Mouse (Mus musculus): ENCODE results near the gene 1810046K07Rik.

The 1810046K07Rik gene

GRCm38 (mm10) chr9:51310515-51310914 is 18.2 kb downstream of the 1810046K07Rik start:
- in situ Hi-C loops (cut with MboI; ENCODE audit: unreplicated experiment in 2 of 2) = loop anchor here in 1 of 2 experiments (25.0 kb wide), 1 partner anchor 848 kb away; no protein-coding TSS in a partner anchor

- in situ Hi-C loops (cut with MboI; ENCODE audit: unreplicated experiment in 2 of 2) = loop anchor here in 1 of 2 experiments (25.0 kb wide), 1 partner anchor 844 kb away; no protein-coding TSS in a partner anchor
Measured at GRCm38 (mm10) chr9:51306351-51306750, 22.4 kb downstream of the 1810046K07Rik start.

GRCm38 (mm10) chr9:51305146-51305545 is 23.6 kb downstream of the 1810046K07Rik start:
- in situ Hi-C loops (cut with MboI; ENCODE audit: unreplicated experiment in 2 of 2) = loop anchor here in 1 of 2 experiments (25.0 kb wide), 1 partner anchor 843 kb away; no protein-coding TSS in a partner anchor

- in situ Hi-C loops (cut with MboI; ENCODE audit: unreplicated experiment in 2 of 2) = loop anchor here in 1 of 2 experiments (25.0 kb wide), 1 partner anchor 842 kb away; no protein-coding TSS in a partner anchor
Measured at GRCm38 (mm10) chr9:51303980-51304379, 24.7 kb downstream of the 1810046K07Rik start.

GRCm38 (mm10) chr9:51293541-51293940 is 35.2 kb downstream of the 1810046K07Rik start:
- in situ Hi-C loops (cut with MboI; ENCODE audit: unreplicated experiment in 2 of 2) = loop anchor here (5.0 to 25.0 kb wide), 6 partner anchors 66 to 624 kb away; no protein-coding TSS in a partner anchor

GRCm38 (mm10) chr9:51292674-51293073 is 36.0 kb downstream of the 1810046K07Rik start:
- in situ Hi-C loops (cut with MboI; ENCODE audit: unreplicated experiment in 2 of 2) = loop anchor here (5.0 to 25.0 kb wide), 6 partner anchors 65 to 625 kb away; no protein-coding TSS in a partner anchor

- in situ Hi-C loops (cut with MboI; ENCODE audit: unreplicated experiment in 2 of 2) = loop anchor here (5.0 to 25.0 kb wide), 6 partner anchors 64 to 626 kb away; no protein-coding TSS in a partner anchor
Measured at GRCm38 (mm10) chr9:51290980-51291379, 37.7 kb downstream of the 1810046K07Rik start.

- in situ Hi-C loops (cut with MboI; ENCODE audit: unreplicated experiment in 2 of 2) = loop anchor here in 1 of 2 experiments (25.0 kb wide), 1 partner anchor 249 kb away; no protein-coding TSS in a partner anchor
Measured at GRCm38 (mm10) chr9:51286079-51286478, 42.6 kb downstream of the 1810046K07Rik start.

GRCm38 (mm10) chr9:51278500-51279381 is 50.0 kb downstream of the 1810046K07Rik start, which contains the start of gene Colca2:
Gene Colca2 (minus strand): TSS chr9:51278569.
- in situ Hi-C loops (cut with MboI; ENCODE audit: unreplicated experiment in 2 of 2) = loop anchor here in 1 of 2 experiments (25.0 kb wide), 1 partner anchor 241 kb away; no protein-coding TSS in a partner anchor

GRCm38 (mm10) chr9:51277834-51278498 is 50.8 kb downstream of the 1810046K07Rik start:
- in situ Hi-C loops (cut with MboI; ENCODE audit: unreplicated experiment in 2 of 2) = loop anchor here in 1 of 2 experiments (25.0 kb wide), 1 partner anchor 241 kb away; no protein-coding TSS in a partner anchor

- in situ Hi-C loops (cut with MboI; ENCODE audit: unreplicated experiment in 2 of 2) = loop anchor here in 1 of 2 experiments (25.0 kb wide), 1 partner anchor 237 kb away; no protein-coding TSS in a partner anchor
Measured at GRCm38 (mm10) chr9:51274678-51275077, 54.0 kb downstream of the 1810046K07Rik start.

GRCm38 (mm10) chr9:51273581-51274154 is 55.0 kb downstream of the 1810046K07Rik start:
- in situ Hi-C loops (cut with MboI; ENCODE audit: unreplicated experiment in 2 of 2) = no loop called here

- in situ Hi-C loops (cut with MboI; ENCODE audit: unreplicated experiment in 2 of 2) = no loop called here
Measured at GRCm38 (mm10) chr9:51272102-51272501, 56.6 kb downstream of the 1810046K07Rik start.

- in situ Hi-C loops (cut with MboI; ENCODE audit: unreplicated experiment in 2 of 2) = no loop called here
Measured at GRCm38 (mm10) chr9:51271073-51271472, 57.6 kb downstream of the 1810046K07Rik start.

- in situ Hi-C loops (cut with MboI; ENCODE audit: unreplicated experiment in 2 of 2) = no loop called here
Measured at GRCm38 (mm10) chr9:51268852-51269251, 59.9 kb downstream of the 1810046K07Rik start.

GRCm38 (mm10) chr9:51258426-51258825 is 70.3 kb downstream of the 1810046K07Rik start:
- in situ Hi-C loops (cut with MboI; ENCODE audit: unreplicated experiment in 2 of 2) = no loop called here

- in situ Hi-C loops (cut with MboI; ENCODE audit: unreplicated experiment in 2 of 2) = no loop called here
Measured at GRCm38 (mm10) chr9:51256780-51257502, 71.8 kb downstream of the 1810046K07Rik start.
